In the genomic region with DNA sequence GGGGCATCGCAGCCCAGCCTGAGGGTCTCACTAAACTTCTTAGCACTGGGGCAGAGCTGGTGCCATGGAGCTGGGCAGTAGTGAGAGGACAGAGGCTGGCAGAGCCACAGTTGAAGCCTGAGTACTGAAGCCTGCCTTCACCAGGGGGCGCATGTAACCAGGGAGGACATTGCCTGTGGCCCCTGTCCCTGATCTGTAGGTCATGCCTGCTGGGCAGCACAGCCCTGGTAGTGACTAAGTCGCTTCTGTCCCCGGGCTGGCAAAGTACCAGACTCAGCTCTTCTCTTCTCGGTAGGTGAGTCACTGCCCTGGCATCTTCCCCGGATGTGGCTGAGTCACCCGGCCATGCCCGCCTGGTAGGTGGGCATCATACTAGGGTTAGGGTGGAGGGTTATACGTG, we compare ENCODE assay signal across 8 mouse cellular contexts. TPM values are rescaled to one million over a fixed set of nuclear protein-coding genes. Genes with fewer than 3 reads are reported as not detected.
DNase-seq lines count a peak whose midpoint lies in the region; ATAC-seq and TF ChIP-seq lines count a peak whose summit lies in the region.

No protein-coding gene starts in this region.

- H3K4me1 ChIP-seq in heart, adult 2 months (ENCODE audit: control insufficient read depth, insufficient read depth, low read length): peaks cover 31% of the 10 kb centered on the region
- peaks cover 91% of the 10 kb centered on the region for H3K4me1 ChIP-seq in kidney, embryonic 15.5 days
- peaks cover 73% of the 10 kb centered on the region for H3K4me1 ChIP-seq in stomach, embryonic 14.5 days (ENCODE audit: control insufficient read depth, insufficient read depth, low read length)

- H3K9ac ChIP-seq in heart, adult 2 months (ENCODE audit: low read depth, low read length): no peak overlapping the region
- no peak overlapping the region for H3K9ac ChIP-seq in kidney, embryonic 15.5 days
- no peak overlapping the region for H3K9ac ChIP-seq in stomach, embryonic 14.5 days (replicated peaks; ENCODE audit: low read depth, low read length)

- ATAC-seq in kidney, embryonic 15.5 days (replicated peaks; ENCODE audit: low FRiP score): no peak
- ATAC-seq in stomach, embryonic 14.5 days (ENCODE audit: insufficient number of reproducible peaks, insufficient read depth, low FRiP score, low read depth): no peak

- H3K27ac ChIP-seq in heart, adult 2 months: no peak overlapping the region
- H3K27ac ChIP-seq in kidney, embryonic 15.5 days: peak overlapping the region; percentile 78
- peak overlapping the region; percentile 87 for H3K27ac ChIP-seq in stomach, embryonic 14.5 days (ENCODE audit: low read length)

- no peaks in the 10 kb centered on the region for H3K79me2 ChIP-seq in heart, adult 2 months (replicated peaks; ENCODE audit: control insufficient read depth, insufficient read depth, low read length)

- DNase-seq in embryo, embryonic 10 days (ENCODE audit: low spot score): peak; percentile 70
- no peak for DNase-seq in embryo, embryonic 10.5 days (ENCODE audit: low spot score)
- peak; percentile 75 for DNase-seq in CD4-positive, CD25-positive, alpha-beta regulatory T cell, adult 2 months (ENCODE audit: low read depth, low spot score)
- DNase-seq in cerebellum, adult 18-20 months: peak; percentile 89 to 92
- peak; percentile 80 to 84 for DNase-seq in heart, adult 2 months
- DNase-seq in lung, postnatal 4 days: peak; percentile 85 to 86

- peak; percentile 45; the same call in 1 of the 2 replicates for TF ChIP-seq EP300 in heart, adult 2 months (IDR thresholded peaks at IDR 0.05; ENCODE audit: insufficient read depth, low read depth, low read length)

- TF ChIP-seq POLR2A in heart, adult 2 months (IDR thresholded peaks at IDR 0.05; ENCODE audit: insufficient read depth, low read depth, low read length): no peak

- H3K27me3 ChIP-seq in heart, adult 2 months (ENCODE audit: control insufficient read depth, insufficient read depth, low read length): no peaks in the 10 kb centered on the region
- H3K27me3 ChIP-seq in kidney, embryonic 15.5 days: no peaks in the 10 kb centered on the region
- H3K27me3 ChIP-seq in stomach, embryonic 14.5 days (ENCODE audit: control insufficient read depth, insufficient read depth, low read length): no peaks in the 10 kb centered on the region

- H3K4me3 ChIP-seq in heart, adult 2 months: no peak overlapping the region
- peak overlapping the region; percentile 0; the same call in 1 of the 2 replicates for H3K4me3 ChIP-seq in kidney, embryonic 15.5 days (replicated peaks)
- H3K4me3 ChIP-seq in stomach, embryonic 14.5 days (ENCODE audit: low read depth, low read length): no peak overlapping the region

- 14% methylated on average over 9 of the region's 9 CpGs for WGBS in heart, adult 2 months
- 35% methylated on average over 9 of the region's 9 CpGs for WGBS in kidney, embryonic 15.5 days
- 45% methylated on average over 9 of the region's 9 CpGs for WGBS in stomach, embryonic 14.5 days

- H3K4me2 ChIP-seq in kidney, embryonic 15.5 days: peak overlapping the region; percentile 50
- H3K4me2 ChIP-seq in stomach, embryonic 14.5 days (replicated peaks; ENCODE audit: low read depth, low read length): peak overlapping the region; percentile 32

- intact Hi-C loops in heart, adult 2 months (cut with DNase I): loop anchor here (1.0 kb wide), 1 partner anchor 39 kb away; no protein-coding TSS in a partner anchor

- no peaks in the 10 kb centered on the region for H3K36me3 ChIP-seq in heart, adult 2 months (ENCODE audit: control insufficient read depth, insufficient read depth, low read length)
- no peaks in the 10 kb centered on the region for H3K36me3 ChIP-seq in kidney, embryonic 15.5 days
- no peaks in the 10 kb centered on the region for H3K36me3 ChIP-seq in stomach, embryonic 14.5 days (ENCODE audit: control insufficient read depth, insufficient read depth, low read length)

- H3K9me3 ChIP-seq in kidney, embryonic 15.5 days (replicated peaks): no peaks in the 10 kb centered on the region
- no peaks in the 10 kb centered on the region for H3K9me3 ChIP-seq in stomach, embryonic 14.5 days (ENCODE audit: control insufficient read depth, low read depth, low read length)

- peak; percentile 84 for TF ChIP-seq CTCF in heart, adult 2 months (IDR thresholded peaks at IDR 0.05)

RNA-seq across cellular contexts. Expression of a gene that starts 5.5 kb away (rescaled TPM):
- 10 to 100 TPM; 10.1 to 12.8 TPM for total RNA-seq in heart, adult 2 months (2021)
- 7.1 and 10.9 TPM in 2 replicates for polyA plus RNA-seq in heart, adult 2 months (2012; rRNA removed)
- 29.3 and 32.1 TPM in 2 replicates for polyA plus RNA-seq in kidney, embryonic 15.5 days (2015; fragmentation: Nextera tagmentation; extraction: Ambion mirVana)
- 54.0 and 56.8 TPM in 2 replicates for polyA plus RNA-seq in stomach, embryonic 14.5 days (2014; fragmentation: Nextera tagmentation; extraction: Ambion mirVana)

RNA-seq across cellular contexts. Expression of a gene that starts 25.6 kb away (rescaled TPM):
- total RNA-seq in heart, adult 2 months (2021): under 1 TPM; 0.13 to 0.32 TPM
- polyA plus RNA-seq in heart, adult 2 months (2012; rRNA removed): 0.14 and 0.26 TPM in 2 replicates
- 36.3 and 39.1 TPM in 2 replicates for polyA plus RNA-seq in kidney, embryonic 15.5 days (2015; fragmentation: Nextera tagmentation; extraction: Ambion mirVana)
- 31.4 and 32.6 TPM in 2 replicates for polyA plus RNA-seq in stomach, embryonic 14.5 days (2014; fragmentation: Nextera tagmentation; extraction: Ambion mirVana)

RNA-seq across cellular contexts. Expression of a gene that starts 49.7 kb away (rescaled TPM):
- total RNA-seq in heart, adult 2 months (2021): under 1 TPM; 0.27 to 0.31 TPM
- 0.94 and 1.6 TPM in 2 replicates for polyA plus RNA-seq in heart, adult 2 months (2012; rRNA removed)
- polyA plus RNA-seq in kidney, embryonic 15.5 days (2015; fragmentation: Nextera tagmentation; extraction: Ambion mirVana): 0.48 and 0.51 TPM in 2 replicates
- not detected in 2 replicates for polyA plus RNA-seq in stomach, embryonic 14.5 days (2014; fragmentation: Nextera tagmentation; extraction: Ambion mirVana)

Comparison
In these comparisons a context has a peak if more than half of its experiments do, and no peak if none do; other contexts are left out.
1. RNA of a gene that starts 25.6 kb away (polyA plus RNA-seq): 36.3 to 39.1 TPM in kidney, embryonic 15.5 days and 31.4 to 32.6 TPM in stomach, embryonic 14.5 days; 0.14 to 0.26 TPM in heart, adult 2 months; every median in the first group is over 10 times any median in the second.